Mouse (Mus musculus) cortical plate, adult 2 months (tissue): Measurements from ENCODE around the gene Ttll6.

Source experiments
- CTCF ChIP-seq: fragments of 200-500 bp; IDR thresholded peaks from 2 replicates; pipeline ENCODE4 v1.5.1; 2011; ENCODE audit warnings: mild to moderate bottlenecking, control low read depth, low read length; ENCODE audit not compliant: insufficient read depth; ENCODE audit errors: extremely low read depth
- POLR2A ChIP-seq: fragments of 200-500 bp; IDR thresholded peaks from 2 replicates; pipeline ENCODE4 v1.6.1; 2011; ENCODE audit warnings: mild to moderate bottlenecking, low read length, control low read depth; ENCODE audit not compliant: insufficient read depth; ENCODE audit errors: extremely low read depth

GRCm38 (mm10) chr11:96202401-96203081, 69.0 kb downstream of the Ttll6 start:
- no peak for TF ChIP-seq CTCF
- TF ChIP-seq POLR2A = no peak
